Mouse (Mus musculus) hindbrain, embryonic 13.5 days (tissue): ENCODE measurements around the gene Ndufv3. TPM values are rescaled to one million over a fixed set of nuclear protein-coding genes. Genes with fewer than 3 reads are reported as not detected.

Experiments
- ATAC-seq: fragments of 200-750 bp; cut with Nextera tagmentation; 2 replicates; pipeline ENCODE4 v1.8.0; 2017; ENCODE audit warnings: moderate TSS enrichment; ENCODE audit not compliant: low FRiP score
- H3K27ac ChIP-seq: fragments of 300-500 bp; sonication (generic); 2 replicates; pipeline ENCODE4 v1.5.1; 2015; ENCODE audit warnings: inconsistent platforms, mild to moderate bottlenecking, moderate library complexity
- H3K27me3 ChIP-seq: fragments of 300-500 bp; sonication (generic); 2 replicates; pipeline ENCODE4 v1.6.1; 2015; ENCODE audit warnings: mild to moderate bottlenecking, inconsistent platforms
- H3K36me3 ChIP-seq: fragments of 300-500 bp; sonication (generic); 2 replicates; pipeline ENCODE4 v1.6.1; 2015; ENCODE audit warnings: mild to moderate bottlenecking, inconsistent platforms
- H3K4me1 ChIP-seq: fragments of 300-500 bp; sonication (generic); replicated peaks from 2 replicates; pipeline ENCODE4 v1.6.1; 2015; ENCODE audit warnings: inconsistent platforms
- H3K4me2 ChIP-seq: fragments of 300-500 bp; sonication (generic); 2 replicates; pipeline ENCODE4 v1.6.1; 2015; ENCODE audit warnings: inconsistent platforms, mild to moderate bottlenecking, moderate library complexity
- H3K4me3 ChIP-seq: fragments of 300-500 bp; sonication (generic); 2 replicates; pipeline ENCODE4 v1.5.1; 2015; ENCODE audit warnings: mild to moderate bottlenecking, inconsistent platforms
- H3K9ac ChIP-seq: fragments of 300-500 bp; sonication (generic); 2 replicates; pipeline ENCODE4 v1.6.1; 2015; ENCODE audit warnings: mild to moderate bottlenecking, inconsistent platforms
- H3K9me3 ChIP-seq: fragments of 300-500 bp; sonication (generic); 2 replicates; pipeline ENCODE4 v1.6.1; 2016; ENCODE audit warnings: inconsistent platforms
- WGBS: fragments of 180-500 bp; shearing (Covaris S2); methylation state at CpG from one replicate; pipeline ENCODE4 v1.1.7; 2015; 5-methylcytosine and 5-hydroxymethylcytosine counted together
- polyA plus RNA-seq: library from polyadenylated mRNA; unstranded; fragments of >200 nt; fragmentation: Nextera tagmentation; extraction: Ambion mirVana; gene quantifications from 2 replicates; pipeline ENCODE4 v1.2.1, GENCODE M21; 2015

Gene Ndufv3
- polyA plus RNA-seq, 1 experiment from 2014 or later: 414 TPM

GRCm38 (mm10) chr17:31499725-31500124 lies 20.2 kb upstream of the Ndufv3 start:
- Histone ChIP-seq H3K4me1 (peaks cover 3% of the 10 kb centered on the region), H3K27me3 (no peaks in the 10 kb centered on the region), H3K9ac (no peak overlapping the region), H3K4me3 (no peak overlapping the region), H3K4me2 (no peak overlapping the region), H3K27ac (no peak overlapping the region), H3K9me3 (no peaks in the 10 kb centered on the region), H3K36me3 (peaks cover 94% of the 10 kb centered on the region)
- no peak for ATAC-seq
- 91% methylated on average over 12 of the region's 12 CpGs for WGBS

- Histone ChIP-seq H3K36me3 (peaks cover 96% of the 10 kb centered on the region), H3K4me1 (peaks cover 10% of the 10 kb centered on the region), H3K4me3 (no peak overlapping the region), H3K27me3 (no peaks in the 10 kb centered on the region), H3K9ac (no peak overlapping the region), H3K27ac (no peak overlapping the region), H3K9me3 (no peaks in the 10 kb centered on the region), H3K4me2 (no peak overlapping the region)
- WGBS: 93% methylated on average over 6 of the region's 8 CpGs
- no peak for ATAC-seq
Observed at GRCm38 (mm10) chr17:31500416-31500815, 19.5 kb upstream of the Ndufv3 start.

GRCm38 (mm10) chr17:31500908-31501307 lies 19.0 kb upstream of the Ndufv3 start:
- Histone ChIP-seq H3K4me1 (peaks cover 13% of the 10 kb centered on the region), H3K36me3 (peaks cover 96% of the 10 kb centered on the region), H3K9me3 (no peaks in the 10 kb centered on the region), H3K4me2 (no peak overlapping the region), H3K27ac (no peak overlapping the region), H3K27me3 (no peaks in the 10 kb centered on the region), H3K9ac (no peak overlapping the region), H3K4me3 (no peak overlapping the region)
- no peak for ATAC-seq
- WGBS: 86% methylated on average over 3 of the region's 3 CpGs

- Histone ChIP-seq H3K27ac (no peak overlapping the region), H3K9me3 (no peaks in the 10 kb centered on the region), H3K27me3 (no peaks in the 10 kb centered on the region), H3K9ac (no peak overlapping the region), H3K4me3 (no peak overlapping the region), H3K36me3 (peaks cover 95% of the 10 kb centered on the region), H3K4me2 (no peak overlapping the region), H3K4me1 (peaks cover 16% of the 10 kb centered on the region)
- ATAC-seq: no peak
- WGBS: 92% methylated on average over 12 of the region's 12 CpGs
Observed at GRCm38 (mm10) chr17:31502261-31502927, 17.5 kb upstream of the Ndufv3 start.

- Histone ChIP-seq H3K36me3 (peaks cover 95% of the 10 kb centered on the region), H3K27ac (no peak overlapping the region), H3K9me3 (no peaks in the 10 kb centered on the region), H3K9ac (no peak overlapping the region), H3K4me2 (no peak overlapping the region), H3K4me3 (no peak overlapping the region), H3K4me1 (peaks cover 16% of the 10 kb centered on the region), H3K27me3 (no peaks in the 10 kb centered on the region)
- WGBS: 97% methylated on average over 12 of the region's 12 CpGs
- ATAC-seq: no peak
Observed at GRCm38 (mm10) chr17:31503337-31503736, 16.6 kb upstream of the Ndufv3 start.

GRCm38 (mm10) chr17:31503936-31504335 lies 16.0 kb upstream of the Ndufv3 start:
- no peak overlapping the region for H3K27ac ChIP-seq
- H3K9ac ChIP-seq: no peak overlapping the region
- no peak overlapping the region for H3K4me3 ChIP-seq
- H3K36me3 ChIP-seq: peaks cover 94% of the 10 kb centered on the region
- H3K4me1 ChIP-seq: peaks cover 16% of the 10 kb centered on the region
- no peak for ATAC-seq
- H3K9me3 ChIP-seq: no peaks in the 10 kb centered on the region
- no peak overlapping the region for H3K4me2 ChIP-seq
- WGBS: 92% methylated on average over 2 of the region's 2 CpGs
- H3K27me3 ChIP-seq: no peaks in the 10 kb centered on the region

GRCm38 (mm10) chr17:31505013-31505412 lies 14.9 kb upstream of the Ndufv3 start:
- H3K4me3 ChIP-seq: no peak overlapping the region
- peaks cover 95% of the 10 kb centered on the region for H3K36me3 ChIP-seq
- H3K9ac ChIP-seq: no peak overlapping the region
- H3K4me1 ChIP-seq: peaks cover 16% of the 10 kb centered on the region
- no peaks in the 10 kb centered on the region for H3K27me3 ChIP-seq
- no peak overlapping the region for H3K4me2 ChIP-seq
- no peaks in the 10 kb centered on the region for H3K9me3 ChIP-seq
- H3K27ac ChIP-seq: no peak overlapping the region
- ATAC-seq: no peak
- WGBS: 56% methylated on average over 5 of the region's 5 CpGs

- Histone ChIP-seq H3K27me3 (no peaks in the 10 kb centered on the region), H3K9me3 (no peaks in the 10 kb centered on the region), H3K4me1 (peaks cover 21% of the 10 kb centered on the region), H3K4me2 (no peak overlapping the region), H3K4me3 (no peak overlapping the region), H3K27ac (no peak overlapping the region), H3K9ac (no peak overlapping the region), H3K36me3 (peaks cover 84% of the 10 kb centered on the region)
- ATAC-seq: no peak
- 89% methylated on average over 7 of the region's 7 CpGs for WGBS
Observed at GRCm38 (mm10) chr17:31506282-31506681, 13.6 kb upstream of the Ndufv3 start.

GRCm38 (mm10) chr17:31510944-31511343 lies 9.0 kb upstream of the Ndufv3 start:
- Histone ChIP-seq H3K4me1 (peaks cover 21% of the 10 kb centered on the region), H3K27ac (no peak overlapping the region), H3K27me3 (no peaks in the 10 kb centered on the region), H3K4me3 (peak overlapping the region; percentile 82), H3K9ac (no peak overlapping the region), H3K36me3 (peaks cover 38% of the 10 kb centered on the region), H3K4me2 (peak overlapping the region; percentile 79), H3K9me3 (no peaks in the 10 kb centered on the region)
- no peak for ATAC-seq
- WGBS: 94% methylated on average over 6 of the region's 6 CpGs

GRCm38 (mm10) chr17:31511792-31512495 lies 8.0 kb upstream of the Ndufv3 start:
- H3K4me3 ChIP-seq: peak overlapping the region; percentile 82
- H3K4me2 ChIP-seq: peak overlapping the region; percentile 79
- H3K36me3 ChIP-seq: peaks cover 30% of the 10 kb centered on the region
- peak; percentile 95 for ATAC-seq
- H3K9ac ChIP-seq: peak overlapping the region; percentile 81
- no peaks in the 10 kb centered on the region for H3K9me3 ChIP-seq
- H3K4me1 ChIP-seq: peaks cover 21% of the 10 kb centered on the region
- under 1% methylated on average over 52 of the region's 56 CpGs for WGBS
- H3K27ac ChIP-seq: peak overlapping the region; percentile 91
- H3K27me3 ChIP-seq: no peaks in the 10 kb centered on the region

- H3K27ac ChIP-seq: peak overlapping the region; percentile 91
- H3K4me1 ChIP-seq: peaks cover 18% of the 10 kb centered on the region
- no peak for ATAC-seq
- peak overlapping the region; percentile 81 for H3K9ac ChIP-seq
- peak overlapping the region; percentile 79 for H3K4me2 ChIP-seq
- H3K9me3 ChIP-seq: no peaks in the 10 kb centered on the region
- no peaks in the 10 kb centered on the region for H3K27me3 ChIP-seq
- 19% methylated on average over 6 of the region's 6 CpGs for WGBS
- H3K36me3 ChIP-seq: peaks cover 24% of the 10 kb centered on the region
- peak overlapping the region; percentile 82 for H3K4me3 ChIP-seq
Observed at GRCm38 (mm10) chr17:31512593-31512992, 7.3 kb upstream of the Ndufv3 start.

- Histone ChIP-seq H3K4me1 (peaks cover 28% of the 10 kb centered on the region), H3K9me3 (no peaks in the 10 kb centered on the region), H3K27ac (peak overlapping the region; percentile 23; the same call in 1 of the 2 replicates), H3K9ac (no peak overlapping the region), H3K4me3 (no peak overlapping the region), H3K4me2 (no peak overlapping the region), H3K27me3 (no peaks in the 10 kb centered on the region), H3K36me3 (peaks cover 4% of the 10 kb centered on the region)
- ATAC-seq: no peak
- WGBS: 48% methylated on average over 1 of the region's 1 CpGs
Observed at GRCm38 (mm10) chr17:31514696-31515095, 5.2 kb upstream of the Ndufv3 start.
